ENCODE assay signal across 21 mouse cellular contexts in genomic region chr14:21456526-21456925, GRCm38 (mm10). TPM values are rescaled to one million over a fixed set of nuclear protein-coding genes. Genes with fewer than 3 reads are reported as not detected.
A peak's percentile ranks its signal among the peaks of the same experiment; 100 is the strongest.
DNase-seq lines count a peak whose midpoint lies in the region; ATAC-seq and TF ChIP-seq lines count a peak whose summit lies in the region.
"Had no signal": no experiment of that assay in that cellular context is flagged by ENCODE, and none has a peak within 500 bp of the region (broad histone marks: within the 10 kb centered on the region; RNA-seq: fewer than 3 reads in every experiment).

No protein-coding gene starts in this region.

- H3K27me3 ChIP-seq in heart, postnatal 0 days (ENCODE audit: control insufficient read depth, insufficient read depth, low read length), result no peaks in the 10 kb centered on the region
- H3K27me3 ChIP-seq in E14TG2a.4 (ENCODE audit: insufficient read depth, low read length), result no peaks in the 10 kb centered on the region
- H3K27me3 ChIP-seq in limb, embryonic 10.5 days (ENCODE audit: low read depth, poor library complexity, severe bottlenecking), result no peaks in the 10 kb centered on the region
- H3K27me3 ChIP-seq: embryonic facial prominence, embryonic 12.5 days; heart, embryonic 13.5 days had no signal

- DNase-seq in adrenal gland, adult (ENCODE audit: inconsistent age in 2 of 2, low spot score in 1 of 2), result peak; percentile 72 to 74
- no peak for DNase-seq in adrenal gland, postnatal 4 days (ENCODE audit: low spot score in 2 of 2)
- DNase-seq in heart, postnatal 0 days (ENCODE audit: low spot score), result peak; percentile 25
- DNase-seq in heart, adult 8-10 months (ENCODE audit: low spot score), result no peak
- DNase-seq in limb, embryonic 10.5 days (ENCODE audit: low spot score), result no peak
- no peak for DNase-seq in kidney, postnatal 25 days
- DNase-seq: B cell, adult 2 months; cerebellum, adult 11-12 months; cerebellum, adult 9-10 months; cerebellum, postnatal 25 days; gastrocnemius, postnatal 14 days; heart, adult 2 months; heart, postnatal 10 days; kidney, adult 18-20 months had no signal

- no peak overlapping the region for H3K27ac ChIP-seq in heart, postnatal 0 days (ENCODE audit: low read depth)
- H3K27ac ChIP-seq in limb, embryonic 10.5 days, result peak overlapping the region; percentile 30; the same call in 1 of the 2 replicates
- H3K27ac ChIP-seq: embryonic facial prominence, embryonic 12.5 days; heart, adult 2 months; heart, embryonic 13.5 days; hindbrain, embryonic 14.5 days had no signal

- no peaks in the 10 kb centered on the region for H3K9me3 ChIP-seq in heart, postnatal 0 days (replicated peaks; ENCODE audit: control insufficient read depth, low read length)
- no peaks in the 10 kb centered on the region for H3K9me3 ChIP-seq in E14TG2a.4 (ENCODE audit: low read length)
- no peaks in the 10 kb centered on the region for H3K9me3 ChIP-seq in limb, embryonic 10.5 days (replicated peaks)
- H3K9me3 ChIP-seq: embryonic facial prominence, embryonic 12.5 days; heart, embryonic 13.5 days had no signal

- no peaks in the 10 kb centered on the region for H3K36me3 ChIP-seq in heart, postnatal 0 days (replicated peaks; ENCODE audit: control insufficient read depth, insufficient read depth, low read length)
- H3K36me3 ChIP-seq in E14TG2a.4 (ENCODE audit: insufficient read depth, low read length), result peaks cover 7% of the 10 kb centered on the region; the same call in 1 of the 2 replicates
- no peaks in the 10 kb centered on the region for H3K36me3 ChIP-seq in limb, embryonic 10.5 days
- H3K36me3 ChIP-seq: embryonic facial prominence, embryonic 12.5 days; heart, embryonic 13.5 days had no signal

- ATAC-seq in heart, postnatal 0 days (ENCODE audit: insufficient read depth, low read depth), result no peak
- ATAC-seq: activated CD4-positive, CD25-positive, alpha-beta regulatory T cell, adult 4 months; CD4-positive, CD25-positive, alpha-beta regulatory T cell, adult 4 months; forebrain, embryonic 16.5 days had no signal

- TF ChIP-seq EP300 in heart, postnatal 0 days (IDR thresholded peaks at IDR 0.05; ENCODE audit: low read depth), result no peak

- peaks cover 9% of the 10 kb centered on the region for H3K4me1 ChIP-seq in heart, postnatal 0 days (ENCODE audit: control insufficient read depth, insufficient read depth)
- peaks cover 64% of the 10 kb centered on the region for H3K4me1 ChIP-seq in E14TG2a.4 (replicated peaks; ENCODE audit: low read depth, low read length)
- peaks cover 21% of the 10 kb centered on the region for H3K4me1 ChIP-seq in limb, embryonic 10.5 days
- H3K4me1 ChIP-seq: embryonic facial prominence, embryonic 12.5 days had no signal

- no peak for TF ChIP-seq CTCF in heart, postnatal 0 days (IDR thresholded peaks at IDR 0.05; ENCODE audit: low read depth)
- TF ChIP-seq CTCF in E14TG2a.4 (conservative IDR thresholded peaks at IDR 0.05; ENCODE audit: low read length), result no peak

- H3K4me3 ChIP-seq in heart, postnatal 0 days (ENCODE audit: low read depth, low read length), result no peak overlapping the region
- H3K4me3 ChIP-seq in E14TG2a.4 (replicated peaks; ENCODE audit: low read length), result 0 out of 2 replicates have a peak overlapping the region, but pooled peaks have one; percentile 5
- no peak overlapping the region for H3K4me3 ChIP-seq in limb, embryonic 10.5 days
- H3K4me3 ChIP-seq: embryonic facial prominence, embryonic 12.5 days; heart, adult 2 months; heart, embryonic 13.5 days had no signal

- H3K9ac ChIP-seq in heart, postnatal 0 days (replicated peaks; ENCODE audit: low read depth, low read length), result no peak overlapping the region
- H3K9ac ChIP-seq: embryonic facial prominence, embryonic 12.5 days; heart, embryonic 13.5 days; hindbrain, embryonic 14.5 days had no signal

- H3K4me2 ChIP-seq in heart, postnatal 0 days (ENCODE audit: low read depth, low read length), result no peak overlapping the region
- H3K4me2 ChIP-seq: embryonic facial prominence, embryonic 12.5 days; heart, embryonic 13.5 days; hindbrain, embryonic 14.5 days had no signal

RNA-seq across cellular contexts. Expression of gene Kat6b, which starts 24.7 kb away (rescaled TPM):
- total RNA-seq in adrenal gland, postnatal 4 days (2021), result 10 to 100 TPM; 61.2 to 69.5 TPM
- 13.9 and 52.9 TPM in 2 replicates for total RNA-seq in heart, postnatal 0 days (2014; rRNA removed; ENCODE audit: low replicate concordance)
- polyA plus RNA-seq in heart, postnatal 0 days (2015; fragmentation: Nextera tagmentation; extraction: Ambion mirVana), result 5.4 and 6.1 TPM in 2 replicates
- 10 to 100 TPM; 26.7 to 30.3 (median 28.2) TPM for total RNA-seq in heart, adult 8-10 months (2022)
- polyA plus RNA-seq in limb, embryonic 10.5 days (2016; fragmentation: Nextera tagmentation; extraction: Ambion mirVana), result 14.5 and 19.6 TPM in 2 replicates

Comparison
In these comparisons a context has a peak if more than half of its experiments do, and no peak if none do; other contexts are left out.
1. DNase-seq: peak in adrenal gland, adult (2 of 2) and heart, postnatal 0 days (single experiment); none in adrenal gland, postnatal 4 days (0 of 2), heart, adult 8-10 months (single experiment), limb, embryonic 10.5 days (single experiment) and kidney, postnatal 25 days (0 of 2).